Mouse (Mus musculus): Measurements from ENCODE around the gene Ncaph. TPM values are rescaled to one million over a fixed set of nuclear protein-coding genes. Genes with fewer than 3 reads are reported as not detected.

The Ncaph gene
- polyA plus RNA-seq, 1 experiment from 2014 or later = 60.4 TPM

Other genes starting within 250 kb of the Ncaph start
- gene Sppl2a, start 200.7 kb downstream of the Ncaph start, polyA plus RNA-seq (2014; fragmentation: Nextera tagmentation; extraction: Ambion mirVana) = 64.5 and 71.9 TPM in 2 replicates
- 9.6 TPM in 2 replicates for gene Ap4e1, start 125.2 kb downstream of the Ncaph start, polyA plus RNA-seq (2014; fragmentation: Nextera tagmentation; extraction: Ambion mirVana)
- gene Blvra, start 63.3 kb downstream of the Ncaph start, polyA plus RNA-seq (2014; fragmentation: Nextera tagmentation; extraction: Ambion mirVana) = 46.0 and 50.0 TPM in 2 replicates
- gene Itpripl1, start 9.5 kb upstream of the Ncaph start, polyA plus RNA-seq (2014; fragmentation: Nextera tagmentation; extraction: Ambion mirVana) = 16.7 and 19.0 TPM in 2 replicates
- gene 1810024B03Rik, start 74.3 kb upstream of the Ncaph start, polyA plus RNA-seq (2014; fragmentation: Nextera tagmentation; extraction: Ambion mirVana) = 1.8 and 2.5 TPM in 2 replicates
- gene Snrnp200, start 74.4 kb upstream of the Ncaph start, polyA plus RNA-seq (2014; fragmentation: Nextera tagmentation; extraction: Ambion mirVana) = 54.6 and 68.6 TPM in 2 replicates
- gene Ciao1, start 113.9 kb upstream of the Ncaph start, polyA plus RNA-seq (2014; fragmentation: Nextera tagmentation; extraction: Ambion mirVana) = 58.5 and 60.5 TPM in 2 replicates
- gene Tmem127, start 114.0 kb upstream of the Ncaph start, polyA plus RNA-seq (2014; fragmentation: Nextera tagmentation; extraction: Ambion mirVana) = 25.6 and 25.9 TPM in 2 replicates
- 81.0 and 85.5 TPM in 2 replicates for gene Stard7, start 136.3 kb upstream of the Ncaph start, polyA plus RNA-seq (2014; fragmentation: Nextera tagmentation; extraction: Ambion mirVana)
- 7.1 and 7.4 TPM in 2 replicates for gene Dusp2, start 202.2 kb upstream of the Ncaph start, polyA plus RNA-seq (2014; fragmentation: Nextera tagmentation; extraction: Ambion mirVana)
- gene Astl, start 204.7 kb upstream of the Ncaph start, polyA plus RNA-seq (2014; fragmentation: Nextera tagmentation; extraction: Ambion mirVana) = 0.09 and 0.14 TPM in 2 replicates
- gene Adra2b, start 229.3 kb upstream of the Ncaph start, polyA plus RNA-seq (2014; fragmentation: Nextera tagmentation; extraction: Ambion mirVana) = 0.51 and 0.72 TPM in 2 replicates